Mouse (Mus musculus): Measurements from ENCODE around the gene Chmp5. TPM values are rescaled to one million over a fixed set of nuclear protein-coding genes. Genes with fewer than 3 reads are reported as not detected.

Chmp5 gene
- polyA plus RNA-seq, 1 experiment from 2014 or later = 109 TPM

DNA sequence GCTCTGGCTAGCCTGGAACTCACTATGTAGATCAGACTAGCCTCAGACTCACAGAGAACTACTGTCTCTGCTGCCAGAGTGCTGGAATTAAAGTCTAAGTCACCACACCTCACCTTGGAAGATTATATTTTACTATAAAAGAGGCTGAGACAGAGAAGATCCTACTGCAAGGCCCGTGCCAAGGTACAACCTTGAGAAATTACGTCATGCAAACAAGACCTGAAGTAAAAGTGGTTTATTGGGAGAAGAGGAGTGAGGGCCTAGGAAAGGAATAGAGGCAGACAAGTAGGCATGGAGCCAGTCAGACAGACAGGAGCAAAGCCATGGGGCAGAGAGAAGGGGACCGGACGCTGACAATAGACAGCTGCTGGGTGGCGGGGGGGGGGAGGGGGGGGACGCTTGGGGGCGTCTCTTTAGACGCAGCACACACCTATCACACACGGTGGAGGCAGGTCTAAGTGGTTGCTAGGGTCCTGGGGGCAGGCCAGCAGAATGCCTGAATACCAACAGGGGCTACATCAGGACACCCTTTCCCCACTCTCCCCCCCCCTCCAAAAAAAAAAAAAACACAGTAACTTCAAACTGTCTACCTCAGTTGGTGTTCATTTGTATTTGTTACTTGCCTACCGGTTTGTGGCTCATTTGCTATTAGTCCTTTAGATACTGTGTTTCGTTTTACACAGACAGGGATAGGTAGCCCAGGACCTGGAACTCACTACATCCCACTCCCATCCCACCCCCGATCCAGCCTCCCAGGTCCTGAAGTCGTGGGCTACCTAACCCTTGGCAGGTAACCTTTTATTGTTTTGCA lies 21.8 kb downstream of the Chmp5 start:
- H3K9ac ChIP-seq (ENCODE audit: low read length) = peak overlapping the region; percentile 93
- no peaks in the 10 kb centered on the region for H3K9me3 ChIP-seq (replicated peaks; ENCODE audit: control insufficient read depth, low read length)
- peaks cover 9% of the 10 kb centered on the region for H3K36me3 ChIP-seq (ENCODE audit: control insufficient read depth, insufficient read depth, low read length)
- H3K4me2 ChIP-seq (ENCODE audit: low read depth, low read length) = peak overlapping the region; percentile 80
- H3K4me3 ChIP-seq (replicated peaks; ENCODE audit: low read length) = peak overlapping the region; percentile 96
- H3K4me1 ChIP-seq (ENCODE audit: control insufficient read depth, insufficient read depth, low read length) = peaks cover 17% of the 10 kb centered on the region
- no peaks in the 10 kb centered on the region for H3K27me3 ChIP-seq (ENCODE audit: control insufficient read depth, insufficient read depth, low read length)
- WGBS = 8% methylated on average over 11 of the region's 13 CpGs
- H3K27ac ChIP-seq (ENCODE audit: low read length) = peak overlapping the region; percentile 97
- ATAC-seq (ENCODE audit: insufficient read depth, low FRiP score) = no peak

DNA sequence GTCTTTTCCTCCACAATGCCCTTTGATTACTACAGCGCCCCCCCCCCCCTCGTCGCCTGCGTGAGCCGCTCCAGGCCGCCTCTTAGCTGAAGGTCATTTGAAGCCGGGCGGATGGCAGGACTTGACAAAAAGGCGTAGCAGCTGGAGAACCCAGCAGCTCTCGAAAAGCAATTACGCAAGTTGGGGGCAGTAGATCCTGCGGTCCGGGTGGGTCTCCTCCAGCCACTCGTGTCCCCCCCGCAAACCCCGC lies 22.3 kb downstream of the Chmp5 start:
- peaks cover 9% of the 10 kb centered on the region; the same call in 1 of the 2 replicates for H3K36me3 ChIP-seq (ENCODE audit: control insufficient read depth, insufficient read depth, low read length)
- ATAC-seq (ENCODE audit: insufficient read depth, low FRiP score) = peak; percentile 45
- H3K4me3 ChIP-seq (replicated peaks; ENCODE audit: low read length) = peak overlapping the region; percentile 96
- H3K4me1 ChIP-seq (ENCODE audit: control insufficient read depth, insufficient read depth, low read length) = peaks cover 17% of the 10 kb centered on the region
- 1% methylated on average over 15 of the region's 16 CpGs for WGBS
- H3K27me3 ChIP-seq (ENCODE audit: control insufficient read depth, insufficient read depth, low read length) = no peaks in the 10 kb centered on the region
- H3K9ac ChIP-seq (ENCODE audit: low read length) = peak overlapping the region; percentile 93
- peak overlapping the region; percentile 97 for H3K27ac ChIP-seq (ENCODE audit: low read length)
- H3K4me2 ChIP-seq (ENCODE audit: low read depth, low read length) = peak overlapping the region; percentile 80
- H3K9me3 ChIP-seq (replicated peaks; ENCODE audit: control insufficient read depth, low read length) = no peaks in the 10 kb centered on the region

DNA sequence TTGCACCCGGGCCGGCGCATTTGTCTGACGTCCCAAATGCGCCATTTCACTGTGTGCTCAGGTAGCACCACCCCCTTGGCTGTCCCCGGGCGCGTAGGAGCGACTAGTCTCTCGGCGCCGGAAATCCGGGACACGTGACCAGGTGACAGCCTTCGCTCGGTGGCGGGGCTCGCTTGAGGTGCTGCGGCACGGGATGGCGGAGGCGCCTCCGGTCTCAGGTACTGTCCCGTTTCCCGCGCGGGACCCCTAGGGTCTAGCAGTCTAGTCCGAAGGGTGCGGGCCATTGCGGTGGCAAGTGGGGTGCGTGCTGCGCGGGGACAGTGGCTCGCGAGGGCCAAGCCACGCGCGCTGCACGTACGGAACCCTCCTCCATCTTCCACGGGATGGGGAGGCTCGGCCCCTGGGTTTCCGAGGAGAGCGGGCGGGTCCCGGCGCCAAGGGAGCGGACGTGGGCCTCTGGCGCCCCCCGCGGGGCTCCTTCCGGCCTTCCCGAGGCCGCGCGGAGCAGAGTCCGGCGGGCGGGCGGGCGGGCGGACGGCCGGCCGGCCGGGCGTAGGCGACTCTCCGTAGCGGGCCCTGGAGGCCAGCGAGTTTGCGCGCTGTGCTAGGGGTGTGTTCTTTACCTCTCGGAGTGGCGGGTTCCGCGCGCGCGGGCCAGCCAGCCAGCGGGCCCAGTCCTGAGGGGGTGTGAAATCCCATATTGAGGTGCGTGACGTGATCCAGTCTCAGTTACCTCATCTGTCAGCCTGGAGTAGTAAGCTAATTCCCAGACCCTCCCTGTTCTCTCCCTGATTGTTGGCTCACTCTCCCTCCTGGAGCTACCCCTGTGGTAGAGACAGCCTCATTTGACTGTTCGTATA lies 22.9 kb downstream of the Chmp5 start, which contains the start of gene Nfx1:
Gene Nfx1 (plus strand): TSS at position 65 of the 860 bp plus-strand sequence.
- no peaks in the 10 kb centered on the region for H3K27me3 ChIP-seq (ENCODE audit: control insufficient read depth, insufficient read depth, low read length)
- peak; percentile 95 for ATAC-seq (ENCODE audit: insufficient read depth, low FRiP score)
- H3K9ac ChIP-seq (ENCODE audit: low read length) = peak within 1 kb of the TSS; percentile 93
- H3K36me3 ChIP-seq (ENCODE audit: control insufficient read depth, insufficient read depth, low read length) = 0 out of 2 replicates have a peak, but pooled peaks cover 5% of the 10 kb centered on the region
- peaks cover 17% of the 10 kb centered on the region for H3K4me1 ChIP-seq (ENCODE audit: control insufficient read depth, insufficient read depth, low read length)
- H3K4me2 ChIP-seq (ENCODE audit: low read depth, low read length) = peak within 1 kb of the TSS; percentile 80
- peak within 1 kb of the TSS; percentile 97 for H3K27ac ChIP-seq (ENCODE audit: low read length)
- WGBS = under 1% methylated on average over 83 of the region's 85 CpGs
- no peaks in the 10 kb centered on the region for H3K9me3 ChIP-seq (replicated peaks; ENCODE audit: control insufficient read depth, low read length)
- peak within 1 kb of the TSS; percentile 96 for H3K4me3 ChIP-seq (replicated peaks; ENCODE audit: low read length)

DNA sequence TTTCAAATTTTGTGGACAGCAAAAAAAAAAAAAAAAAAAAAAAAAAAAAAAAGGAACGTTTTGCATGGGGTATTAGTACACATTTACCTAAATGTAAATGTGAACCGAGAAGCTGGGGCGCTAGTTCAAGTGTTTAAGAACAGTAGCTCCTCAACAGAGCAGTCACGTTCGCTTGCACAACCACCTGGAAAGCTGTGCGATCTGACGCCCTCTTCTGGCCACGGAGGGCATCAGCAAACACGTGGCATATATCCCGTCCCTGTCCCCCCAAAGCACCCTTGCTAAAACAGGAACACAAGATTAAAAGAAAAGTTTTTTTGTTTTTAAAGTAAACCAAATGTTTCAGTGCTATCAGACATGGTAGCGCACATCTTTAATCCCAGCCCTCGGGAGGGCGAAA lies 23.5 kb downstream of the Chmp5 start:
- peak overlapping the region; percentile 93 for H3K9ac ChIP-seq (ENCODE audit: low read length)
- H3K4me1 ChIP-seq (ENCODE audit: control insufficient read depth, insufficient read depth, low read length) = peaks cover 17% of the 10 kb centered on the region
- WGBS = 26% methylated on average over 13 of the region's 13 CpGs
- H3K4me2 ChIP-seq (ENCODE audit: low read depth, low read length) = peak overlapping the region; percentile 77
- no peak for ATAC-seq (ENCODE audit: insufficient read depth, low FRiP score)
- no peaks in the 10 kb centered on the region for H3K27me3 ChIP-seq (ENCODE audit: control insufficient read depth, insufficient read depth, low read length)
- H3K27ac ChIP-seq (ENCODE audit: low read length) = peak overlapping the region; percentile 97
- 0 out of 2 replicates have a peak, but pooled peaks cover 5% of the 10 kb centered on the region for H3K36me3 ChIP-seq (ENCODE audit: control insufficient read depth, insufficient read depth, low read length)
- H3K9me3 ChIP-seq (replicated peaks; ENCODE audit: control insufficient read depth, low read length) = no peaks in the 10 kb centered on the region
- peak overlapping the region; percentile 96 for H3K4me3 ChIP-seq (replicated peaks; ENCODE audit: low read length)

DNA sequence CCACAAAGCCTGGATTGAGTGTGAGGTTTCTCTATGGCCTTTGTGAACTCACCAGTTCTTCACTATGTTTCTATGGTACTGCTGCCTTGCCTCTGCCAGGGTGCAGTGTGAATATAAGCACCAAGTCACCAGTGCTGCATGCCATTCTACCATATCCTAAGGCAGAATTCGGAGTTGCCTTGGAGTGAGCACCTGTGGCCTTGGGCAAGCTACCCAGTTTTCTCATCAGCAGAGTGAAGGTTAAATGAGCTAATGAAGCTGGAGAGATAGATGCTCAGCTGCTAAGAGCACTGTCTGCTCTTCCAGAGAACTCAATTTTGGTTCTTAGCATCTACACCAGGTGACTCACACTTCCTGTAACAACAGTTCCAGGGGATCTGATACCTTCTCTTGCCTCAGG lies 25.8 kb downstream of the Chmp5 start:
- no peak overlapping the region for H3K27ac ChIP-seq (ENCODE audit: low read length)
- ATAC-seq (ENCODE audit: insufficient read depth, low FRiP score) = no peak
- 0 out of 2 replicates have a peak, but pooled peaks cover 10% of the 10 kb centered on the region for H3K36me3 ChIP-seq (ENCODE audit: control insufficient read depth, insufficient read depth, low read length)
- peaks cover 17% of the 10 kb centered on the region for H3K4me1 ChIP-seq (ENCODE audit: control insufficient read depth, insufficient read depth, low read length)
- no peaks in the 10 kb centered on the region for H3K9me3 ChIP-seq (replicated peaks; ENCODE audit: control insufficient read depth, low read length)
- H3K4me2 ChIP-seq (ENCODE audit: low read depth, low read length) = no peak overlapping the region
- no peak overlapping the region for H3K9ac ChIP-seq (ENCODE audit: low read length)
- 88% methylated on average over 1 of the region's 1 CpGs for WGBS
- H3K27me3 ChIP-seq (ENCODE audit: control insufficient read depth, insufficient read depth, low read length) = no peaks in the 10 kb centered on the region
- H3K4me3 ChIP-seq (replicated peaks; ENCODE audit: low read length) = no peak overlapping the region

GRCm38 (mm10) chr4:40975678-40976077 lies 27.5 kb downstream of the Chmp5 start:
- WGBS = 92% methylated on average over 3 of the region's 3 CpGs
- H3K4me2 ChIP-seq (ENCODE audit: low read depth, low read length) = no peak overlapping the region
- H3K4me3 ChIP-seq (replicated peaks; ENCODE audit: low read length) = no peak overlapping the region
- no peak for ATAC-seq (ENCODE audit: insufficient read depth, low FRiP score)
- no peaks in the 10 kb centered on the region for H3K27me3 ChIP-seq (ENCODE audit: control insufficient read depth, insufficient read depth, low read length)
- H3K9ac ChIP-seq (ENCODE audit: low read length) = no peak overlapping the region
- 0 out of 2 replicates have a peak, but pooled peaks cover 10% of the 10 kb centered on the region for H3K36me3 ChIP-seq (ENCODE audit: control insufficient read depth, insufficient read depth, low read length)
- no peaks in the 10 kb centered on the region for H3K9me3 ChIP-seq (replicated peaks; ENCODE audit: control insufficient read depth, low read length)
- H3K4me1 ChIP-seq (ENCODE audit: control insufficient read depth, insufficient read depth, low read length) = peaks cover 11% of the 10 kb centered on the region
- no peak overlapping the region for H3K27ac ChIP-seq (ENCODE audit: low read length)

- Histone ChIP-seq H3K9ac (ENCODE audit: low read length) (no peak overlapping the region), H3K27me3 (ENCODE audit: control insufficient read depth, insufficient read depth, low read length) (no peaks in the 10 kb centered on the region), H3K9me3 (replicated peaks; ENCODE audit: control insufficient read depth, low read length) (no peaks in the 10 kb centered on the region), H3K4me3 (replicated peaks; ENCODE audit: low read length) (no peak overlapping the region), H3K27ac (ENCODE audit: low read length) (no peak overlapping the region), H3K4me2 (ENCODE audit: low read depth, low read length) (no peak overlapping the region), H3K36me3 (ENCODE audit: control insufficient read depth, insufficient read depth, low read length) (0 out of 2 replicates have a peak, but pooled peaks cover 10% of the 10 kb centered on the region), H3K4me1 (ENCODE audit: control insufficient read depth, insufficient read depth, low read length) (peaks cover 11% of the 10 kb centered on the region)
- 94% methylated on average over 10 of the region's 10 CpGs for WGBS
- ATAC-seq (ENCODE audit: insufficient read depth, low FRiP score) = no peak
These were observed 28.4 kb downstream of the Chmp5 start for GRCm38 (mm10) chr4:40976651-40977050.

GRCm38 (mm10) chr4:40979430-40979829 lies 31.2 kb downstream of the Chmp5 start:
- Histone ChIP-seq H3K27ac (ENCODE audit: low read length) (no peak overlapping the region), H3K4me3 (replicated peaks; ENCODE audit: low read length) (no peak overlapping the region), H3K36me3 (ENCODE audit: control insufficient read depth, insufficient read depth, low read length) (0 out of 2 replicates have a peak, but pooled peaks cover 6% of the 10 kb centered on the region), H3K27me3 (ENCODE audit: control insufficient read depth, insufficient read depth, low read length) (no peaks in the 10 kb centered on the region), H3K4me1 (ENCODE audit: control insufficient read depth, insufficient read depth, low read length) (no peaks in the 10 kb centered on the region), H3K9ac (ENCODE audit: low read length) (no peak overlapping the region), H3K9me3 (replicated peaks; ENCODE audit: control insufficient read depth, low read length) (no peaks in the 10 kb centered on the region), H3K4me2 (ENCODE audit: low read depth, low read length) (no peak overlapping the region)
- 86% methylated on average over 1 of the region's 1 CpGs for WGBS
- ATAC-seq (ENCODE audit: insufficient read depth, low FRiP score) = no peak

DNA sequence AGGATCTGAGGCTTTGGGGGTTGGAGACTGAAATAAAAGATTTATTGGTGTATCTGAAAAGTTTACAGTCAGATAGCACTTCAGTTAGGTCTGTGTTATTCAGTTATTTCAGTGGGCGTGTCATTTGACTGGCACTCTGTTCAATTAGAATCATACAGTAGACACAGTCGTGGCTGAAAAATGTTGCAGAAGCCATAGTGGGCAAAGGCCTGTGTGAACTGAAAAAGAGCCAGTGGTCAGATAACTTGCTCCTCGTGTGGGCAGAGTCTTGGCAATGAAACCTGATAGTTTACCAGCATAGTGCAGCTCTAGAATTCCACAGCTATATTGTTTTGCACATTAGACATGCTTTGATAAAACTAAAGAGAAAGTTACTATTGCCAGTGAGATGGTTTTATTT lies 34.3 kb downstream of the Chmp5 start:
- no peak overlapping the region for H3K4me3 ChIP-seq (replicated peaks; ENCODE audit: low read length)
- no peaks in the 10 kb centered on the region for H3K27me3 ChIP-seq (ENCODE audit: control insufficient read depth, insufficient read depth, low read length)
- no peak overlapping the region for H3K27ac ChIP-seq (ENCODE audit: low read length)
- H3K9me3 ChIP-seq (replicated peaks; ENCODE audit: control insufficient read depth, low read length) = no peaks in the 10 kb centered on the region
- 74% methylated on average over 3 of the region's 3 CpGs for WGBS
- H3K4me1 ChIP-seq (ENCODE audit: control insufficient read depth, insufficient read depth, low read length) = no peaks in the 10 kb centered on the region
- H3K9ac ChIP-seq (ENCODE audit: low read length) = no peak overlapping the region
- no peak overlapping the region for H3K4me2 ChIP-seq (ENCODE audit: low read depth, low read length)
- H3K36me3 ChIP-seq (ENCODE audit: control insufficient read depth, insufficient read depth, low read length) = peaks cover 14% of the 10 kb centered on the region; the same call in 1 of the 2 replicates
- ATAC-seq (ENCODE audit: insufficient read depth, low FRiP score) = no peak
